24 mouse cellular contexts compared by ENCODE assay signal in genomic region chr4:40820024-40820423, GRCm38 (mm10). TPM values are rescaled to one million over a fixed set of nuclear protein-coding genes. Genes with fewer than 3 reads are reported as not detected.
DNase-seq lines count a peak whose midpoint lies in the region; ATAC-seq lines count a peak whose summit lies in the region.
"Had no signal": no experiment of that assay in that cellular context is flagged by ENCODE, and none has a peak within 500 bp of the region (broad histone marks: within the 10 kb centered on the region; RNA-seq: fewer than 3 reads in every experiment).

No protein-coding gene starts in this region.

- no peak overlapping the region for H3K4me3 ChIP-seq in heart, embryonic 10.5 days
- no peak overlapping the region for H3K4me3 ChIP-seq in heart, embryonic 16.5 days (ENCODE audit: low read length)
- H3K4me3 ChIP-seq in liver, embryonic 16.5 days (ENCODE audit: low read depth, low read length): no peak overlapping the region
- H3K4me3 ChIP-seq: hindbrain, embryonic 12.5 days; layer of hippocampus, adult 2 months; myocyte; stomach, embryonic 15.5 days had no signal

- H3K9me3 ChIP-seq in heart, embryonic 10.5 days: no peaks in the 10 kb centered on the region
- no peaks in the 10 kb centered on the region for H3K9me3 ChIP-seq in heart, embryonic 16.5 days (replicated peaks; ENCODE audit: control insufficient read depth, low read length)
- no peaks in the 10 kb centered on the region for H3K9me3 ChIP-seq in liver, embryonic 16.5 days (replicated peaks; ENCODE audit: control insufficient read depth, low read length)
- H3K9me3 ChIP-seq: hindbrain, embryonic 12.5 days; stomach, embryonic 15.5 days had no signal

- peak overlapping the region; percentile 16 for H3K9ac ChIP-seq in heart, embryonic 16.5 days (ENCODE audit: low read length)
- no peak overlapping the region for H3K9ac ChIP-seq in liver, embryonic 16.5 days (ENCODE audit: low read depth, low read length)
- H3K9ac ChIP-seq: hindbrain, embryonic 12.5 days; lung, embryonic 14.5 days; stomach, embryonic 15.5 days had no signal

- ATAC-seq in heart, embryonic 16.5 days (replicated peaks; ENCODE audit: extremely low read depth, insufficient read depth, low FRiP score): peak; percentile 78
- ATAC-seq in liver, embryonic 16.5 days (ENCODE audit: low read depth): peak; percentile 41
- ATAC-seq: activated CD4-positive, CD25-positive, alpha-beta regulatory T cell, adult 4 months; inflammation-experienced regulatory T-cells, adult 6 months had no signal

- H3K36me3 ChIP-seq in heart, embryonic 10.5 days: peaks cover 44% of the 10 kb centered on the region
- peaks cover 33% of the 10 kb centered on the region for H3K36me3 ChIP-seq in heart, embryonic 16.5 days (ENCODE audit: control insufficient read depth, insufficient read depth)
- peaks cover 43% of the 10 kb centered on the region for H3K36me3 ChIP-seq in liver, embryonic 16.5 days (ENCODE audit: control insufficient read depth, insufficient read depth)
- H3K36me3 ChIP-seq: hindbrain, embryonic 12.5 days had no signal

- WGBS in heart, embryonic 10.5 days: 43% methylated on average over 4 of the region's 4 CpGs
- 43% methylated on average over 4 of the region's 4 CpGs for WGBS in heart, embryonic 16.5 days
- WGBS in liver, embryonic 16.5 days (ENCODE audit: insufficient replicate concordance): 55% methylated on average over 4 of the region's 4 CpGs

- H3K27me3 ChIP-seq in heart, embryonic 10.5 days (ENCODE audit: insufficient read depth, poor library complexity, severe bottlenecking): no peaks in the 10 kb centered on the region
- no peaks in the 10 kb centered on the region for H3K27me3 ChIP-seq in heart, embryonic 16.5 days (ENCODE audit: control insufficient read depth, insufficient read depth, low read length)
- H3K27me3 ChIP-seq in liver, embryonic 16.5 days (ENCODE audit: control insufficient read depth, insufficient read depth, low read depth, low read length): no peaks in the 10 kb centered on the region
- H3K27me3 ChIP-seq: hindbrain, embryonic 12.5 days; Patski; stomach, embryonic 15.5 days had no signal

- no peak overlapping the region for H3K4me2 ChIP-seq in heart, embryonic 16.5 days (ENCODE audit: low read depth, low read length)
- no peak overlapping the region for H3K4me2 ChIP-seq in liver, embryonic 16.5 days (ENCODE audit: low read depth, low read length)
- H3K4me2 ChIP-seq: hindbrain, embryonic 12.5 days; lung, embryonic 14.5 days; stomach, embryonic 15.5 days had no signal

- H3K27ac ChIP-seq in heart, embryonic 10.5 days: peak overlapping the region; percentile 59; the same call in 1 of the 2 replicates
- peak overlapping the region; percentile 84 for H3K27ac ChIP-seq in heart, embryonic 16.5 days (ENCODE audit: low read length)
- no peak overlapping the region for H3K27ac ChIP-seq in liver, embryonic 16.5 days (ENCODE audit: low read length)
- H3K27ac ChIP-seq: hindbrain, embryonic 12.5 days; layer of hippocampus, adult 2 months; stomach, embryonic 15.5 days had no signal

- peak; percentile 80 for DNase-seq in heart, embryonic 10.5 days (ENCODE audit: low spot score)
- no peak for DNase-seq in heart, postnatal 4 days
- peak; percentile 15 for DNase-seq in c-Kit-negative CD71-positive TER-119-positive erythroid progenitor cells, embryonic 14.5 days (ENCODE audit: low read depth, low spot score)
- DNase-seq in kidney, postnatal 36 days: no peak
- no peak for DNase-seq in natural killer cell, adult 2 months (ENCODE audit: low spot score in 2 of 2)
- DNase-seq in right cerebral cortex, postnatal 25 days: no peak
- DNase-seq: adrenal gland, postnatal 25 days; B cell, adult 2 months; cerebellum, postnatal 10 days; gastrocnemius, postnatal 36 days; kidney, adult 9 months; lung, embryonic 14.5 days; midbrain, embryonic 14.5 days; right cerebral cortex, adult 18-20 months; spleen, adult 18-20 months had no signal

- H3K4me1 ChIP-seq in heart, embryonic 10.5 days: peaks cover 60% of the 10 kb centered on the region
- peaks cover 66% of the 10 kb centered on the region for H3K4me1 ChIP-seq in heart, embryonic 16.5 days (ENCODE audit: control insufficient read depth, insufficient read depth, low read length)
- H3K4me1 ChIP-seq in liver, embryonic 16.5 days (ENCODE audit: control insufficient read depth, low read depth, low read length): peaks cover 15% of the 10 kb centered on the region

RNA-seq across cellular contexts. Expression of gene B4galt1, which starts 33.8 kb away (rescaled TPM):
- polyA plus RNA-seq in heart, embryonic 10.5 days (2016; fragmentation: Nextera tagmentation; extraction: Ambion mirVana): 38.1 and 47.1 TPM in 2 replicates
- total RNA-seq in heart, postnatal 4 days (2021): 10 to 100 TPM; 92.2 to 93.6 TPM
- polyA plus RNA-seq in heart, embryonic 16.5 days (2015; fragmentation: Nextera tagmentation; extraction: Ambion mirVana): 54.5 and 61.5 TPM in 2 replicates
- polyA plus RNA-seq in liver, embryonic 16.5 days (2015; fragmentation: Nextera tagmentation; extraction: Ambion mirVana): 29.7 and 32.6 TPM in 2 replicates

Comparison
In these comparisons a context has a peak if more than half of its experiments do, and no peak if none do; other contexts are left out.
1. DNase-seq: peak in heart, embryonic 10.5 days (single experiment) and c-Kit-negative CD71-positive TER-119-positive erythroid progenitor cells, embryonic 14.5 days (single experiment); none in heart, postnatal 4 days (single experiment), kidney, postnatal 36 days (0 of 2), natural killer cell, adult 2 months (0 of 2) and right cerebral cortex, postnatal 25 days (single experiment).